Mouse (Mus musculus) neural tube, embryonic 13.5 days (tissue): ENCODE data around the gene Nudt2. TPM values are rescaled to one million over a fixed set of nuclear protein-coding genes. Genes with fewer than 3 reads are reported as not detected.
"Not testable (repeated sequence)": the region's sequence is repeated elsewhere in the genome, so short reads cannot be mapped to it uniquely, and the experiment has no call there.

Experiments
- ATAC-seq: fragments of 200-750 bp; cut with Nextera tagmentation; 2 replicates; pipeline ENCODE4 v1.8.0; 2017; ENCODE audit warnings: low read depth, mild to moderate bottlenecking, moderate TSS enrichment, moderate library complexity
- H3K27ac ChIP-seq: fragments of 300-500 bp; sonication (generic); replicated peaks from 2 replicates; pipeline ENCODE4 v1.5.1; 2015; ENCODE audit warnings: moderate library complexity, mild to moderate bottlenecking, inconsistent platforms
- H3K27me3 ChIP-seq: fragments of 300-500 bp; sonication (generic); 2 replicates; pipeline ENCODE4 v1.6.1; 2015; ENCODE audit warnings: mild to moderate bottlenecking, inconsistent platforms
- H3K36me3 ChIP-seq: fragments of 300-500 bp; sonication (generic); 2 replicates; pipeline ENCODE4 v1.6.1; 2015; ENCODE audit warnings: mild to moderate bottlenecking, inconsistent platforms
- H3K4me1 ChIP-seq: fragments of 300-500 bp; sonication (generic); replicated peaks from 2 replicates; pipeline ENCODE4 v1.6.1; 2015; ENCODE audit warnings: inconsistent platforms
- H3K4me2 ChIP-seq: fragments of 300-500 bp; sonication (generic); 2 replicates; pipeline ENCODE4 v1.6.1; 2015; ENCODE audit warnings: inconsistent platforms, mild to moderate bottlenecking, moderate library complexity
- H3K4me3 ChIP-seq: fragments of 300-500 bp; sonication (generic); 2 replicates; pipeline ENCODE4 v1.5.1; 2015; ENCODE audit warnings: mild to moderate bottlenecking, inconsistent platforms
- H3K9ac ChIP-seq: fragments of 300-500 bp; sonication (generic); 2 replicates; pipeline ENCODE4 v1.6.1; 2015; ENCODE audit warnings: moderate library complexity, mild to moderate bottlenecking, inconsistent platforms
- H3K9me3 ChIP-seq: fragments of 300-500 bp; sonication (generic); 2 replicates; pipeline ENCODE4 v1.6.1; 2016; ENCODE audit warnings: inconsistent platforms
- WGBS: fragments of 180-500 bp; shearing (Covaris S2); methylation state at CpG from one replicate; pipeline ENCODE4 v1.1.7; 2015; 5-methylcytosine and 5-hydroxymethylcytosine counted together
- polyA plus RNA-seq: library from polyadenylated mRNA; unstranded; fragments of >200 nt; fragmentation: Nextera tagmentation; extraction: Ambion mirVana; gene quantifications from 2 replicates; pipeline ENCODE4 v1.2.1, GENCODE M21; 2015

Nudt2 gene
- 57.0 and 62.7 TPM in 2 replicates for polyA plus RNA-seq

- WGBS = under 1% methylated on average over 70 of the region's 70 CpGs
- no peaks in the 10 kb centered on the region for H3K36me3 ChIP-seq
- peak within 1 kb of the TSS; percentile 79 for H3K9ac ChIP-seq
- H3K4me1 ChIP-seq = peaks cover 25% of the 10 kb centered on the region
- no peaks in the 10 kb centered on the region for H3K9me3 ChIP-seq
- H3K4me2 ChIP-seq = peak within 1 kb of the TSS; percentile 64
- peak; percentile 99 for ATAC-seq
- H3K27ac ChIP-seq = peak within 1 kb of the TSS; percentile 69
- no peaks in the 10 kb centered on the region for H3K27me3 ChIP-seq
- peak within 1 kb of the TSS; percentile 63 for H3K4me3 ChIP-seq
Observed at GRCm38 (mm10) chr4:41464345-41465286, at the start of gene Nudt2, which contains the start of gene Kif24. Nudt2 (plus strand) TSS chr4:41465151. Kif24 (minus strand) TSS chr4:41464887.

DNA sequence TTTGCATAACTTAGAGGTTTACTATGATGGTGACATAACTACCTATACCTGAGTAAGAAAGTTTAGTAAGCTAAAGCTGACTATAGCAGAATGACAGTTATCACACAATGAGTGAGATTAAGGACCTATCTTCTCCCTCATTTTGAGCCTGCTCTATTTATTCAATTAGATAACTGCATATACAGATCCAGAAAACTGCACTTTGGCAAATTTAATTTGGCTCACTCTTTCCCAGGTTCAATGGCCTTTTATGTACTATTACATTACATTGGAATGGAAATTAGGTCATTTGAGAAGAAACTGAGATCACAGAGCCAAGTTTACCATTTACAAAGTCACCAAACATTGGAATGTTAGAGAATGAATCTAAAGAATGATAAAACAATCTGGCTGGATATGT is 48.0 kb upstream of the Nudt2 start:
- no peak overlapping the region for H3K4me3 ChIP-seq
- H3K9ac ChIP-seq = no peak overlapping the region
- no peak overlapping the region for H3K27ac ChIP-seq
- H3K27me3 ChIP-seq = no peaks in the 10 kb centered on the region
- no peak for ATAC-seq
- H3K4me2 ChIP-seq = no peak overlapping the region
- no peaks in the 10 kb centered on the region for H3K36me3 ChIP-seq
- no peaks in the 10 kb centered on the region for H3K4me1 ChIP-seq
- no peaks in the 10 kb centered on the region for H3K9me3 ChIP-seq

- H3K27ac ChIP-seq = no peak overlapping the region
- no peak overlapping the region for H3K4me3 ChIP-seq
- WGBS = 88% methylated on average over 5 of the region's 5 CpGs
- no peaks in the 10 kb centered on the region for H3K9me3 ChIP-seq
- no peak overlapping the region for H3K9ac ChIP-seq
- no peaks in the 10 kb centered on the region for H3K27me3 ChIP-seq
- ATAC-seq = no peak
- no peak overlapping the region for H3K4me2 ChIP-seq
- no peaks in the 10 kb centered on the region for H3K36me3 ChIP-seq
- no peaks in the 10 kb centered on the region for H3K4me1 ChIP-seq
Observed at GRCm38 (mm10) chr4:41438931-41439330, 26.0 kb upstream of the Nudt2 start.

GRCm38 (mm10) chr4:41442790-41443302 is 22.1 kb upstream of the Nudt2 start:
- Histone ChIP-seq H3K4me3 (no peak overlapping the region), H3K4me2 (no peak overlapping the region), H3K9me3 (no peaks in the 10 kb centered on the region), H3K36me3 (0 out of 2 replicates have a peak, but pooled peaks cover 6% of the 10 kb centered on the region), H3K27ac (no peak overlapping the region), H3K27me3 (no peaks in the 10 kb centered on the region), H3K9ac (no peak overlapping the region), H3K4me1 (no peaks in the 10 kb centered on the region)
- WGBS = 85% methylated on average over 4 of the region's 4 CpGs
- no peak for ATAC-seq

- H3K4me3 ChIP-seq = no peak overlapping the region
- no peak for ATAC-seq
- 0 out of 2 replicates have a peak, but pooled peaks cover 6% of the 10 kb centered on the region for H3K36me3 ChIP-seq
- no peak overlapping the region for H3K27ac ChIP-seq
- WGBS = 93% methylated on average over 3 of the region's 3 CpGs
- H3K9ac ChIP-seq = no peak overlapping the region
- H3K9me3 ChIP-seq = no peaks in the 10 kb centered on the region
- no peak overlapping the region for H3K4me2 ChIP-seq
- no peaks in the 10 kb centered on the region for H3K27me3 ChIP-seq
- H3K4me1 ChIP-seq = no peaks in the 10 kb centered on the region
Observed at GRCm38 (mm10) chr4:41447595-41447994, 17.4 kb upstream of the Nudt2 start.

GRCm38 (mm10) chr4:41460690-41461089 is 4.3 kb upstream of the Nudt2 start:
- 98% methylated on average over 1 of the region's 1 CpGs for WGBS
- Histone ChIP-seq H3K4me1 (peaks cover 14% of the 10 kb centered on the region), H3K36me3 (no peaks in the 10 kb centered on the region), H3K9me3 (no peaks in the 10 kb centered on the region), H3K9ac (no peak overlapping the region), H3K4me2 (no peak overlapping the region), H3K27me3 (no peaks in the 10 kb centered on the region), H3K4me3 (no peak overlapping the region), H3K27ac (no peak overlapping the region)
- ATAC-seq = no peak

GRCm38 (mm10) chr4:41463051-41463738 is 1.8 kb upstream of the Nudt2 start:
- not testable (repeated sequence) for H3K9me3 ChIP-seq, H3K4me3 ChIP-seq, H3K9ac ChIP-seq, ATAC-seq, H3K36me3 ChIP-seq, H3K27me3 ChIP-seq, H3K27ac ChIP-seq
- 84% methylated on average over 3 of the region's 3 CpGs for WGBS
- Histone ChIP-seq H3K4me1 (peaks cover 18% of the 10 kb centered on the region), H3K4me2 (peak overlapping the region; percentile 64)

GRCm38 (mm10) chr4:41465287-41465665 is 325 bp downstream of the Nudt2 start:
- H3K27me3 ChIP-seq = no peaks in the 10 kb centered on the region

GRCm38 (mm10) chr4:41468396-41469080 is 3.6 kb downstream of the Nudt2 start:
- no peaks in the 10 kb centered on the region for H3K9me3 ChIP-seq
- H3K4me2 ChIP-seq = no peak overlapping the region
- no peak for ATAC-seq
- H3K36me3 ChIP-seq = no peaks in the 10 kb centered on the region
- 55% methylated on average over 17 of the region's 17 CpGs for WGBS
- no peaks in the 10 kb centered on the region for H3K27me3 ChIP-seq
- H3K27ac ChIP-seq = no peak overlapping the region; the same call in 1 of the 2 replicates
- H3K4me3 ChIP-seq = no peak overlapping the region
- H3K9ac ChIP-seq = no peak overlapping the region
- peaks cover 39% of the 10 kb centered on the region for H3K4me1 ChIP-seq

More at GRCm38 (mm10) chr4:41465287-41465665, 325 bp downstream of the Nudt2 start:
- peak; percentile 36 for ATAC-seq
- no peaks in the 10 kb centered on the region for H3K36me3 ChIP-seq
- peak overlapping the region; percentile 63 for H3K4me3 ChIP-seq
- H3K9ac ChIP-seq = peak overlapping the region; percentile 79
- no peaks in the 10 kb centered on the region for H3K9me3 ChIP-seq
- peak overlapping the region; percentile 69 for H3K27ac ChIP-seq
- H3K4me2 ChIP-seq = peak overlapping the region; percentile 53
- WGBS = 5% methylated on average over 17 of the region's 17 CpGs
- H3K4me1 ChIP-seq = peaks cover 30% of the 10 kb centered on the region

DNA sequence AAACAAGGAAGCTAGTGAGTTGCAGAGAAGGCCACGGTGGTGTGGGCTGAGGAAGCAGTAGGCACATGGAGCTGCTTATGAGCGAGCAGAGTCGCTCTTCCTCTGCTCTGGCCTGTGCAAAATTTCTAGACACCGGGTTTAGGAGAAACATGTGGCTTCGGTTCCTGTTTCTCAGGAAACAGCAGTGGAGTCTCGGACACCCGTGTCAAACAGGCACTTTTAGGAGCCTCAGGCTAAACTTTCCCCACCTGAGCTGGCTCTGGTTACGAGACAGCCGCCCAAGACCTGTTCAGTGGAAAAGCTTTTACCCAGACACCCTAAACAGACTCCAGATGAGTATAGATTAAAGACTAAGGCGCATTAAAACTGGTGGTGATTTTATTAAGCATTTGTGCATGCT is 4.2 kb downstream of the Nudt2 start:
- Histone ChIP-seq H3K4me2 (no peak overlapping the region), H3K27ac (peak overlapping the region; percentile 46; the same call in 1 of the 2 replicates), H3K9ac (no peak overlapping the region), H3K36me3 (no peaks in the 10 kb centered on the region), H3K4me1 (peaks cover 33% of the 10 kb centered on the region), H3K9me3 (no peaks in the 10 kb centered on the region), H3K27me3 (no peaks in the 10 kb centered on the region), H3K4me3 (no peak overlapping the region)
- ATAC-seq = no peak
- 76% methylated on average over 10 of the region's 10 CpGs for WGBS

GRCm38 (mm10) chr4:41470051-41470683 is 5.2 kb downstream of the Nudt2 start:
- Histone ChIP-seq H3K9ac (no peak overlapping the region), H3K4me3 (no peak overlapping the region), H3K4me2 (no peak overlapping the region), H3K27me3 (no peaks in the 10 kb centered on the region), H3K9me3 (no peaks in the 10 kb centered on the region), H3K27ac (peak overlapping the region; percentile 64; the same call in 1 of the 2 replicates), H3K36me3 (no peaks in the 10 kb centered on the region), H3K4me1 (peaks cover 33% of the 10 kb centered on the region)
- ATAC-seq = no peak
- 57% methylated on average over 7 of the region's 7 CpGs for WGBS
